Mouse (Mus musculus): ENCODE measurements around the gene Olfr104-ps. TPM values are rescaled to one million over a fixed set of nuclear protein-coding genes. Genes with fewer than 3 reads are reported as not detected.

Olfr104-ps gene
- polyA plus RNA-seq (2012; ENCODE audit: insufficient read depth, insufficient read length, low replicate concordance, missing spikeins), result not detected in 2 replicates

- no peak within 1 kb of the TSS for H3K27ac ChIP-seq (ENCODE audit: insufficient read depth, low read depth, low read length)
- TF ChIP-seq POLR2A (IDR thresholded peaks at IDR 0.05; ENCODE audit: insufficient read depth, low read depth, low read length) (no peak), CTCF (IDR thresholded peaks at IDR 0.05; ENCODE audit: insufficient read depth, low read depth, low read length) (no peak)
- no peaks in the 10 kb centered on the region for H3K4me1 ChIP-seq (ENCODE audit: control insufficient read depth, insufficient read depth, low read length)
- no peak within 1 kb of the TSS for H3K4me3 ChIP-seq (ENCODE audit: insufficient read depth, low read depth, low read length)
Observed at GRCm38 (mm10) chr17:37359282-37359681, at the start of gene Olfr104-ps. TSS of gene Olfr104-ps (plus strand) at chr17:37359582.

DNA sequence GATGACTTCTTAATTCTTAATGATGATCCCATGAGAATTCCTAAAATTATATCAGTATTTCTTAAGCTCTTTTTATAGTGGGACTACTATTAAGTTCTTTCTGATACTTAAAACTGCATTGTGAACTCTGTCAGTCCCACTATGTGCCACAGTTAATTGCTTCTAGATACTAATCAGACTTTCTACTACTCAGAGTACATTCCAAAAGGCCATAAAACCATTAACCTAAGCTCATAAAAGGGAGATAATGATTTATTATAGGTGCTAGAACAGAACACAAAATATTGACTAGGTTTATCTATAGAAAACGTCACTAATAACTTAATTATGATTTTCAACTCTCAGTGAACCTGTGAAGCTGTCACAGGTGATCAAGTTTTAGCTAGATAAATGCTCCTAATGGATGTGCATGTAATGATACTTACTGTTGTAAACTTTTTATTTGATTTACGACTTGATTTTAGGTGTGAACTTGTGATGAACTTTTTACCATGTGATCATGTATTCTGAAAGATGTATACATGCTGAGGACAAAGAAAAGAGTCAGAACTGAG is 49.2 kb upstream of the Olfr104-ps start:
- TF ChIP-seq CTCF (IDR thresholded peaks at IDR 0.05; ENCODE audit: insufficient read depth, low read depth, low read length) (no peak), POLR2A (IDR thresholded peaks at IDR 0.05; ENCODE audit: insufficient read depth, low read depth, low read length) (no peak)
- Histone ChIP-seq H3K4me3 (ENCODE audit: insufficient read depth, low read depth, low read length) (no peak overlapping the region), H3K4me1 (ENCODE audit: control insufficient read depth, insufficient read depth, low read length) (no peaks in the 10 kb centered on the region), H3K27ac (ENCODE audit: insufficient read depth, low read depth, low read length) (no peak overlapping the region)
- 48% methylated on average over 2 of the region's 2 CpGs for WGBS

DNA sequence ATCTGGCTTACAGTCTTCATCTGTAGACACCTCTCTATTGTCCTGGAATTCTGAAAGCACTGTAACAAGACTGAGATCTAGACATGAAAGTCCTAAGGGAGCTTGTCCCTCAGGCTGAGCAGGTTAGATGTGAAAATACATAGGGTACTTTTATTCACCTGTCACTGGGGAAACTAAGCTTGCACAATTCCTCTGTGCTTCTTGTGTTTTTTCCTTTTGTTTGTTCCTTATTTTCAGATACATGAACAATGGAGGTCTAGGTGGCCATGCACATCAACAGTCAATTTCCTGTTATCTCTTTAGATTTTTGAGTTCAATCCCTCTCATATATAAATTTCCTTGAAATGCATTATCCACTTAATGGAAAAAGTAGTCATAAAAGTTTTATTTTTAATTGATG is 42.4 kb upstream of the Olfr104-ps start, which contains the start of gene Olfr102:
Olfr102 (minus strand) TSS at position 101 of the 400 bp plus-strand sequence.
- TF ChIP-seq POLR2A (IDR thresholded peaks at IDR 0.05; ENCODE audit: insufficient read depth, low read depth, low read length) (no peak), CTCF (IDR thresholded peaks at IDR 0.05; ENCODE audit: insufficient read depth, low read depth, low read length) (no peak)
- Histone ChIP-seq H3K4me3 (ENCODE audit: insufficient read depth, low read depth, low read length) (no peak within 1 kb of the TSS), H3K4me1 (ENCODE audit: control insufficient read depth, insufficient read depth, low read length) (no peaks in the 10 kb centered on the region), H3K27ac (ENCODE audit: insufficient read depth, low read depth, low read length) (no peak within 1 kb of the TSS)

- Histone ChIP-seq H3K27ac (ENCODE audit: insufficient read depth, low read depth, low read length) (no peak within 1 kb of the TSS), H3K4me3 (ENCODE audit: insufficient read depth, low read depth, low read length) (no peak within 1 kb of the TSS), H3K4me1 (ENCODE audit: control insufficient read depth, insufficient read depth, low read length) (no peaks in the 10 kb centered on the region)
- 88% methylated on average over 2 of the region's 2 CpGs for WGBS
- TF ChIP-seq POLR2A (IDR thresholded peaks at IDR 0.05; ENCODE audit: insufficient read depth, low read depth, low read length), result no peak
- TF ChIP-seq CTCF (IDR thresholded peaks at IDR 0.05; ENCODE audit: insufficient read depth, low read depth, low read length), result no peak
Observed at GRCm38 (mm10) chr17:37339598-37339997, 19.8 kb upstream of the Olfr104-ps start, which contains the start of gene Olfr103. TSS of gene Olfr103 (minus strand) at chr17:37339698.

- no peaks in the 10 kb centered on the region for H3K4me1 ChIP-seq (ENCODE audit: control insufficient read depth, insufficient read depth, low read length)
Observed at GRCm38 (mm10) chr17:37378733-37379132, 19.4 kb downstream of the Olfr104-ps start, which contains the start of gene Olfr105-ps. TSS of gene Olfr105-ps (plus strand) at chr17:37379033.

DNA sequence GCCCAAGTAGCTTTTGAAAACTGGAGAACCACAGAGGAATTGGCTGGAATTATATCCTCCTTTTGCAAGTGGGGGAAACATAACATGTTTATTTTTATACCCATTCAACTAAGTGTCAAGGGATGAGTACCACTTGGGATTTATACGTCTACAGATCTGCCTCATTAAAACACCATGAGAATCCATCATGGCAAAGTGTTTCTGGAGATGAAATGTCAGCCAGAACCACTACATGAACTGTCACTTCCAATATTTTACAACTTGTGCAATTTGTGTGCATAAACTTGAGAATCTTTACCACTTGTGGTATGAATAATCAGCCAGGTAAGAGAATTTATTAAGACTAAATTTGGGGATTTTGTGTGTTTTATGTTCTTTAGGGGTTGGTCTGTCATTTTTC is 30.7 kb downstream of the Olfr104-ps start, which contains the start of gene Olfr106-ps:
Olfr106-ps (plus strand) TSS at position 301 of the 400 bp plus-strand sequence.
- no peaks in the 10 kb centered on the region for H3K4me1 ChIP-seq (ENCODE audit: control insufficient read depth, insufficient read depth, low read length)
- H3K4me3 ChIP-seq (ENCODE audit: insufficient read depth, low read depth, low read length), result no peak within 1 kb of the TSS
- WGBS, result 73% methylated on average over 1 of the region's 1 CpGs
- H3K27ac ChIP-seq (ENCODE audit: insufficient read depth, low read depth, low read length), result no peak within 1 kb of the TSS
- no peak for TF ChIP-seq CTCF (IDR thresholded peaks at IDR 0.05; ENCODE audit: insufficient read depth, low read depth, low read length)
- no peak for TF ChIP-seq POLR2A (IDR thresholded peaks at IDR 0.05; ENCODE audit: insufficient read depth, low read depth, low read length)

More at GRCm38 (mm10) chr17:37378733-37379132, 19.4 kb downstream of the Olfr104-ps start, which contains the start of gene Olfr105-ps:
- TF ChIP-seq POLR2A (IDR thresholded peaks at IDR 0.05; ENCODE audit: insufficient read depth, low read depth, low read length) (no peak), CTCF (IDR thresholded peaks at IDR 0.05; ENCODE audit: insufficient read depth, low read depth, low read length) (no peak)
- Histone ChIP-seq H3K4me3 (ENCODE audit: insufficient read depth, low read depth, low read length) (no peak within 1 kb of the TSS), H3K27ac (ENCODE audit: insufficient read depth, low read depth, low read length) (no peak within 1 kb of the TSS)

- H3K4me1 ChIP-seq (ENCODE audit: control insufficient read depth, insufficient read depth, low read length), result no peaks in the 10 kb centered on the region
- 82% methylated on average over 3 of the region's 3 CpGs for WGBS
- no peak for TF ChIP-seq POLR2A (IDR thresholded peaks at IDR 0.05; ENCODE audit: insufficient read depth, low read depth, low read length)
- TF ChIP-seq CTCF (IDR thresholded peaks at IDR 0.05; ENCODE audit: insufficient read depth, low read depth, low read length), result no peak
- no peak within 1 kb of the TSS for H3K4me3 ChIP-seq (ENCODE audit: insufficient read depth, low read depth, low read length)
- H3K27ac ChIP-seq (ENCODE audit: insufficient read depth, low read depth, low read length), result no peak within 1 kb of the TSS
Observed at GRCm38 (mm10) chr17:37398926-37399325, 39.5 kb downstream of the Olfr104-ps start, which contains the start of gene Olfr107. TSS of gene Olfr107 (plus strand) at chr17:37399226.

DNA sequence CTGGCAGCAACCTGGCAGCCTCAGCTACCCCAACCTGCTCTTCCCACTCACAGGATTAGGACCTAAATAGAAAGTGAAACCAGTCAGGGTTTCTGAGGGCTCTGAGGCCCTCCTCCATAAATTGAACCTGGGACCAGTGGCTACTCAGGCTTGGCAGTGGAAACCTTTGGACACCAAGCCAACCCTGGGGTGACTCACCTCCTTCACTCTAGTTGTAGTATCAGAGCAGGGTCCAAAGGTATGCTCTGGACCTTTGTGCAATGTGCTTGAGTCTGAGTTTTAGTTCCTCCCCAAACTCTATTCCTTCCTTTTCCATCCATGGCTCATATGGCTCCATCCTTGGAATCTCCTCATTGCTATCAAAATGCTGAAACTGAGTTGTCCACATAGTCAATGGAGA is 54.0 kb downstream of the Olfr104-ps start:
- TF ChIP-seq CTCF (IDR thresholded peaks at IDR 0.05; ENCODE audit: insufficient read depth, low read depth, low read length) (no peak), POLR2A (IDR thresholded peaks at IDR 0.05; ENCODE audit: insufficient read depth, low read depth, low read length) (no peak)
- no peak overlapping the region for H3K4me3 ChIP-seq (ENCODE audit: insufficient read depth, low read depth, low read length)
- H3K27ac ChIP-seq (ENCODE audit: insufficient read depth, low read depth, low read length), result no peak overlapping the region
- no peaks in the 10 kb centered on the region for H3K4me1 ChIP-seq (ENCODE audit: control insufficient read depth, insufficient read depth, low read length)

Other genes starting within 250 kb of the Olfr104-ps start
- gene Olfr92, start 239.5 kb upstream of the Olfr104-ps start, polyA plus RNA-seq (2012; ENCODE audit: insufficient read depth, insufficient read length, low replicate concordance, missing spikeins), result not detected in 2 replicates
- gene Olfr93, start 198.1 kb upstream of the Olfr104-ps start, polyA plus RNA-seq (2012; ENCODE audit: insufficient read depth, insufficient read length, low replicate concordance, missing spikeins), result not detected in 2 replicates
- gene Ubd, start 165.7 kb upstream of the Olfr104-ps start, polyA plus RNA-seq (2012; ENCODE audit: insufficient read depth, insufficient read length, low replicate concordance, missing spikeins), result not detected in 2 replicates
- gene Olfr94, start 158.6 kb upstream of the Olfr104-ps start, polyA plus RNA-seq (2012; ENCODE audit: insufficient read depth, insufficient read length, low replicate concordance, missing spikeins), result not detected in 2 replicates
- gene Olfr95, start 146.5 kb upstream of the Olfr104-ps start, polyA plus RNA-seq (2012; ENCODE audit: insufficient read depth, insufficient read length, low replicate concordance, missing spikeins), result not detected in 2 replicates
- not detected in 2 replicates for gene Olfr96, start 139.4 kb upstream of the Olfr104-ps start, polyA plus RNA-seq (2012; ENCODE audit: insufficient read depth, insufficient read length, low replicate concordance, missing spikeins)
- not detected in 2 replicates for gene Olfr97, start 122.3 kb upstream of the Olfr104-ps start, polyA plus RNA-seq (2012; ENCODE audit: insufficient read depth, insufficient read length, low replicate concordance, missing spikeins)
- gene Olfr98, start 95.8 kb upstream of the Olfr104-ps start, polyA plus RNA-seq (2012; ENCODE audit: insufficient read depth, insufficient read length, low replicate concordance, missing spikeins), result not detected in 2 replicates
- not detected in 2 replicates for gene H2-M3, start 89.4 kb upstream of the Olfr104-ps start, polyA plus RNA-seq (2012; ENCODE audit: insufficient read depth, insufficient read length, low replicate concordance, missing spikeins)
- not detected in 2 replicates for gene Olfr99, start 76.1 kb upstream of the Olfr104-ps start, polyA plus RNA-seq (2012; ENCODE audit: insufficient read depth, insufficient read length, low replicate concordance, missing spikeins)
- gene Olfr101, start 55.3 kb upstream of the Olfr104-ps start, polyA plus RNA-seq (2012; ENCODE audit: insufficient read depth, insufficient read length, low replicate concordance, missing spikeins), result not detected in 2 replicates
- not detected in 2 replicates for gene Olfr102, start 42.5 kb upstream of the Olfr104-ps start, polyA plus RNA-seq (2012; ENCODE audit: insufficient read depth, insufficient read length, low replicate concordance, missing spikeins)
- not detected in 2 replicates for gene Olfr103, start 19.9 kb upstream of the Olfr104-ps start, polyA plus RNA-seq (2012; ENCODE audit: insufficient read depth, insufficient read length, low replicate concordance, missing spikeins)
- gene Olfr105-ps, start 19.5 kb downstream of the Olfr104-ps start, polyA plus RNA-seq (2012; ENCODE audit: insufficient read depth, insufficient read length, low replicate concordance, missing spikeins), result not detected in 2 replicates
- gene Olfr106-ps, start 30.8 kb downstream of the Olfr104-ps start, polyA plus RNA-seq (2012; ENCODE audit: insufficient read depth, insufficient read length, low replicate concordance, missing spikeins), result not detected in 2 replicates
- gene Olfr107, start 39.6 kb downstream of the Olfr104-ps start, polyA plus RNA-seq (2012; ENCODE audit: insufficient read depth, insufficient read length, low replicate concordance, missing spikeins), result not detected in 2 replicates
- not detected in 2 replicates for gene Olfr108, start 85.9 kb downstream of the Olfr104-ps start, polyA plus RNA-seq (2012; ENCODE audit: insufficient read depth, insufficient read length, low replicate concordance, missing spikeins)
- not detected in 2 replicates for gene Olfr109, start 99.3 kb downstream of the Olfr104-ps start, polyA plus RNA-seq (2012; ENCODE audit: insufficient read depth, insufficient read length, low replicate concordance, missing spikeins)
- gene H2-M2, start 124.0 kb downstream of the Olfr104-ps start, polyA plus RNA-seq (2012; ENCODE audit: insufficient read depth, insufficient read length, low replicate concordance, missing spikeins), result not detected in 2 replicates
- not detected in 2 replicates for gene Olfr110, start 132.9 kb downstream of the Olfr104-ps start, polyA plus RNA-seq (2012; ENCODE audit: insufficient read depth, insufficient read length, low replicate concordance, missing spikeins)
- not detected in 2 replicates for gene Olfr111, start 148.4 kb downstream of the Olfr104-ps start, polyA plus RNA-seq (2012; ENCODE audit: insufficient read depth, insufficient read length, low replicate concordance, missing spikeins)
- not detected in 2 replicates for gene Olfr112, start 209.9 kb downstream of the Olfr104-ps start, polyA plus RNA-seq (2012; ENCODE audit: insufficient read depth, insufficient read length, low replicate concordance, missing spikeins)
- gene Olfr113, start 218.1 kb downstream of the Olfr104-ps start, polyA plus RNA-seq (2012; ENCODE audit: insufficient read depth, insufficient read length, low replicate concordance, missing spikeins), result not detected in 2 replicates
- not detected in 2 replicates for gene Olfr114, start 233.2 kb downstream of the Olfr104-ps start, polyA plus RNA-seq (2012; ENCODE audit: insufficient read depth, insufficient read length, low replicate concordance, missing spikeins)

Data from olfactory bulb, adult 2 months (tissue).